Mouse (Mus musculus): ENCODE measurements at regions not wholly inside any gene's neighbourhood (a gene's known extent, or its start where the extent isn't known, plus 50 kb on each side); places are given as distances from the start of the nearest gene placed in this dataset.

GRCm38 (mm10) chr11:84642300-84643106 is 117.2 kb upstream of the Lhx1 start:
- no peak for DNase-seq (ENCODE audit: extremely low spot score, low read depth, low spot score)

- no peak for DNase-seq (ENCODE audit: extremely low spot score, low read depth, low spot score)
These were observed 116.3 kb upstream of the Lhx1 start for GRCm38 (mm10) chr11:84641601-84642000.

- no peak for DNase-seq (ENCODE audit: extremely low spot score, low read depth, low spot score)
These were observed 113.0 kb upstream of the Lhx1 start for GRCm38 (mm10) chr11:84638353-84638752.

- no peak for DNase-seq (ENCODE audit: extremely low spot score, low read depth, low spot score)
These were observed 111.9 kb upstream of the Lhx1 start for GRCm38 (mm10) chr11:84637268-84637667.

- no peak for DNase-seq (ENCODE audit: extremely low spot score, low read depth, low spot score)
These were observed 109.7 kb upstream of the Lhx1 start for GRCm38 (mm10) chr11:84634990-84635389.

- DNase-seq (ENCODE audit: extremely low spot score, low read depth, low spot score), result no peak
These were observed 108.0 kb upstream of the Lhx1 start for GRCm38 (mm10) chr11:84633300-84633699.

- no peak for DNase-seq (ENCODE audit: extremely low spot score, low read depth, low spot score)
These were observed 102.8 kb upstream of the Lhx1 start for GRCm38 (mm10) chr11:84628111-84628510.

- no peak for DNase-seq (ENCODE audit: extremely low spot score, low read depth, low spot score)
These were observed 102.3 kb upstream of the Lhx1 start for GRCm38 (mm10) chr11:84627685-84628084.

GRCm38 (mm10) chr11:84627259-84627658 is 101.9 kb upstream of the Lhx1 start:
- no peak for DNase-seq (ENCODE audit: extremely low spot score, low read depth, low spot score)

GRCm38 (mm10) chr11:84624100-84624499 is 98.8 kb upstream of the Lhx1 start:
- DNase-seq (ENCODE audit: extremely low spot score, low read depth, low spot score), result no peak

GRCm38 (mm10) chr11:84619713-84620112 is 94.4 kb upstream of the Lhx1 start:
- DNase-seq (ENCODE audit: extremely low spot score, low read depth, low spot score), result no peak

GRCm38 (mm10) chr11:84618576-84618975 is 93.2 kb upstream of the Lhx1 start:
- no peak for DNase-seq (ENCODE audit: extremely low spot score, low read depth, low spot score)

- DNase-seq (ENCODE audit: extremely low spot score, low read depth, low spot score), result no peak
These were observed 87.8 kb upstream of the Lhx1 start for GRCm38 (mm10) chr11:84612982-84613720.

- no peak for DNase-seq (ENCODE audit: extremely low spot score, low read depth, low spot score)
These were observed 86.2 kb upstream of the Lhx1 start for GRCm38 (mm10) chr11:84611625-84611879.

GRCm38 (mm10) chr11:84610774-84611624 is 85.7 kb upstream of the Lhx1 start:
- no peak for DNase-seq (ENCODE audit: extremely low spot score, low read depth, low spot score)

- no peak for DNase-seq (ENCODE audit: extremely low spot score, low read depth, low spot score)
These were observed 79.4 kb upstream of the Lhx1 start for GRCm38 (mm10) chr11:84604781-84605180.

GRCm38 (mm10) chr11:84599267-84599841 is 74.0 kb upstream of the Lhx1 start:
- no peak for DNase-seq (ENCODE audit: extremely low spot score, low read depth, low spot score)

GRCm38 (mm10) chr11:84597572-84598295 is 72.4 kb upstream of the Lhx1 start:
- DNase-seq (ENCODE audit: extremely low spot score, low read depth, low spot score), result no peak

GRCm38 (mm10) chr11:84592715-84593339 is 67.5 kb upstream of the Lhx1 start:
- DNase-seq (ENCODE audit: extremely low spot score, low read depth, low spot score), result no peak

GRCm38 (mm10) chr11:84587107-84587506 is 61.8 kb upstream of the Lhx1 start:
- no peak for DNase-seq (ENCODE audit: extremely low spot score, low read depth, low spot score)

All from hindlimb bud, embryonic 11.5 days (tissue).